Mouse (Mus musculus): Measurements from ENCODE around the gene Zbtb3. TPM values are rescaled to one million over a fixed set of nuclear protein-coding genes. Genes with fewer than 3 reads are reported as not detected.

Zbtb3 gene
- 7.2 and 7.9 TPM in 2 replicates for polyA plus RNA-seq (2014; fragmentation: Nextera tagmentation; extraction: Ambion mirVana)

- Histone ChIP-seq H3K9me3 (ENCODE audit: control insufficient read depth, low read length) (no peaks in the 10 kb centered on the region), H3K4me1 (ENCODE audit: control insufficient read depth, insufficient read depth, low read length) (peaks cover 16% of the 10 kb centered on the region), H3K27ac (replicated peaks; ENCODE audit: low read depth, low read length) (peak within 1 kb of the TSS; percentile 85), H3K9ac (replicated peaks; ENCODE audit: low read length) (peak within 1 kb of the TSS; percentile 52), H3K4me3 (replicated peaks; ENCODE audit: low read depth, low read length) (peak within 1 kb of the TSS; percentile 53), H3K36me3 (ENCODE audit: control insufficient read depth, insufficient read depth, low read length) (peaks cover 27% of the 10 kb centered on the region; the same call in 1 of the 2 replicates), H3K27me3 (ENCODE audit: control insufficient read depth, insufficient read depth, low read length) (no peaks in the 10 kb centered on the region), H3K4me2 (ENCODE audit: low read length) (peak within 1 kb of the TSS; percentile 71)
- WGBS, result under 1% methylated on average over 30 of the region's 30 CpGs
- DNase-seq (peak; percentile 97), ATAC-seq (ENCODE audit: low FRiP score, low TSS enrichment) (peak; percentile 98)
These were observed at the start of gene Zbtb3 for GRCm38 (mm10) chr19:8802130-8802821. Gene Zbtb3, plus strand, starts transcription at chr19:8802555.

- ATAC-seq (ENCODE audit: low FRiP score, low TSS enrichment) (no peak), DNase-seq (no peak)
- Histone ChIP-seq H3K9me3 (ENCODE audit: control insufficient read depth, low read length) (no peaks in the 10 kb centered on the region), H3K36me3 (ENCODE audit: control insufficient read depth, insufficient read depth, low read length) (peaks cover 47% of the 10 kb centered on the region), H3K4me1 (ENCODE audit: control insufficient read depth, insufficient read depth, low read length) (peaks cover 16% of the 10 kb centered on the region), H3K27me3 (ENCODE audit: control insufficient read depth, insufficient read depth, low read length) (no peaks in the 10 kb centered on the region), H3K27ac (replicated peaks; ENCODE audit: low read depth, low read length) (no peak overlapping the region), H3K9ac (replicated peaks; ENCODE audit: low read length) (no peak overlapping the region), H3K4me2 (ENCODE audit: low read length) (peak overlapping the region; percentile 84), H3K4me3 (replicated peaks; ENCODE audit: low read depth, low read length) (peak overlapping the region; percentile 96; the same call in 1 of the 2 replicates)
- WGBS, result 83% methylated on average over 3 of the region's 3 CpGs
These were observed 46.7 kb upstream of the Zbtb3 start for GRCm38 (mm10) chr19:8755652-8756051.

GRCm38 (mm10) chr19:8756635-8757387 lies 45.5 kb upstream of the Zbtb3 start, which contains the start of gene Nxf1:
Gene Nxf1, plus strand, starts transcription at chr19:8757073.
- no peaks in the 10 kb centered on the region for H3K9me3 ChIP-seq (ENCODE audit: control insufficient read depth, low read length)
- WGBS, result under 1% methylated on average over 75 of the region's 75 CpGs
- peaks cover 16% of the 10 kb centered on the region for H3K4me1 ChIP-seq (ENCODE audit: control insufficient read depth, insufficient read depth, low read length)

GRCm38 (mm10) chr19:8757471-8757998 lies 44.8 kb upstream of the Zbtb3 start:
- no peaks in the 10 kb centered on the region for H3K9me3 ChIP-seq (ENCODE audit: control insufficient read depth, low read length)
- H3K27me3 ChIP-seq (ENCODE audit: control insufficient read depth, insufficient read depth, low read length), result no peaks in the 10 kb centered on the region
- ATAC-seq (ENCODE audit: low FRiP score, low TSS enrichment) (no peak), DNase-seq (no peak)
- H3K27ac ChIP-seq (replicated peaks; ENCODE audit: low read depth, low read length), result peak overlapping the region; percentile 87
- 6% methylated on average over 14 of the region's 14 CpGs for WGBS
- H3K4me3 ChIP-seq (replicated peaks; ENCODE audit: low read depth, low read length), result peak overlapping the region; percentile 96
- H3K4me1 ChIP-seq (ENCODE audit: control insufficient read depth, insufficient read depth, low read length), result peaks cover 16% of the 10 kb centered on the region
- peak overlapping the region; percentile 84 for H3K4me2 ChIP-seq (ENCODE audit: low read length)
- peak overlapping the region; percentile 94 for H3K9ac ChIP-seq (replicated peaks; ENCODE audit: low read length)
- peaks cover 34% of the 10 kb centered on the region for H3K36me3 ChIP-seq (ENCODE audit: control insufficient read depth, insufficient read depth, low read length)

More at GRCm38 (mm10) chr19:8756635-8757387, 45.5 kb upstream of the Zbtb3 start, which contains the start of gene Nxf1:
- peak within 1 kb of the TSS; percentile 94 for H3K9ac ChIP-seq (replicated peaks; ENCODE audit: low read length)
- peak within 1 kb of the TSS; percentile 87 for H3K27ac ChIP-seq (replicated peaks; ENCODE audit: low read depth, low read length)
- peak; percentile 95 for ATAC-seq (ENCODE audit: low FRiP score, low TSS enrichment)
- peak within 1 kb of the TSS; percentile 96 for H3K4me3 ChIP-seq (replicated peaks; ENCODE audit: low read depth, low read length)
- peak within 1 kb of the TSS; percentile 84 for H3K4me2 ChIP-seq (ENCODE audit: low read length)
- H3K36me3 ChIP-seq (ENCODE audit: control insufficient read depth, insufficient read depth, low read length), result peaks cover 36% of the 10 kb centered on the region
- peak; percentile 98 for DNase-seq
- no peaks in the 10 kb centered on the region for H3K27me3 ChIP-seq (ENCODE audit: control insufficient read depth, insufficient read depth, low read length)

GRCm38 (mm10) chr19:8758899-8759298 lies 43.5 kb upstream of the Zbtb3 start:
- no peak overlapping the region for H3K9ac ChIP-seq (replicated peaks; ENCODE audit: low read length)
- no peak for DNase-seq
- H3K4me1 ChIP-seq (ENCODE audit: control insufficient read depth, insufficient read depth, low read length), result peaks cover 16% of the 10 kb centered on the region
- H3K4me2 ChIP-seq (ENCODE audit: low read length), result peak overlapping the region; percentile 84; the same call in 1 of the 2 replicates
- no peak overlapping the region for H3K27ac ChIP-seq (replicated peaks; ENCODE audit: low read depth, low read length)
- H3K4me3 ChIP-seq (replicated peaks; ENCODE audit: low read depth, low read length), result no peak overlapping the region
- no peaks in the 10 kb centered on the region for H3K27me3 ChIP-seq (ENCODE audit: control insufficient read depth, insufficient read depth, low read length)
- no peaks in the 10 kb centered on the region for H3K9me3 ChIP-seq (ENCODE audit: control insufficient read depth, low read length)
- H3K36me3 ChIP-seq (ENCODE audit: control insufficient read depth, insufficient read depth, low read length), result peaks cover 35% of the 10 kb centered on the region
- no peak for ATAC-seq (ENCODE audit: low FRiP score, low TSS enrichment)
- WGBS, result 94% methylated on average over 2 of the region's 2 CpGs

GRCm38 (mm10) chr19:8760757-8761156 lies 41.6 kb upstream of the Zbtb3 start:
- ATAC-seq (ENCODE audit: low FRiP score, low TSS enrichment) (no peak), DNase-seq (no peak)
- Histone ChIP-seq H3K4me2 (ENCODE audit: low read length) (no peak overlapping the region), H3K4me3 (replicated peaks; ENCODE audit: low read depth, low read length) (no peak overlapping the region), H3K9ac (replicated peaks; ENCODE audit: low read length) (no peak overlapping the region), H3K9me3 (ENCODE audit: control insufficient read depth, low read length) (peaks cover 7% of the 10 kb centered on the region; the same call in 1 of the 2 replicates), H3K4me1 (ENCODE audit: control insufficient read depth, insufficient read depth, low read length) (peaks cover 16% of the 10 kb centered on the region), H3K27ac (replicated peaks; ENCODE audit: low read depth, low read length) (no peak overlapping the region), H3K27me3 (ENCODE audit: control insufficient read depth, insufficient read depth, low read length) (no peaks in the 10 kb centered on the region), H3K36me3 (ENCODE audit: control insufficient read depth, insufficient read depth, low read length) (peaks cover 37% of the 10 kb centered on the region)
- WGBS, result 92% methylated on average over 2 of the region's 2 CpGs

GRCm38 (mm10) chr19:8763276-8763675 lies 39.1 kb upstream of the Zbtb3 start:
- ATAC-seq (ENCODE audit: low FRiP score, low TSS enrichment), result no peak
- WGBS, result 97% methylated on average over 4 of the region's 4 CpGs
- peaks cover 62% of the 10 kb centered on the region for H3K36me3 ChIP-seq (ENCODE audit: control insufficient read depth, insufficient read depth, low read length)

GRCm38 (mm10) chr19:8765562-8765961 lies 36.8 kb upstream of the Zbtb3 start:
- ATAC-seq (ENCODE audit: low FRiP score, low TSS enrichment), result no peak
- Histone ChIP-seq H3K27me3 (ENCODE audit: control insufficient read depth, insufficient read depth, low read length) (no peaks in the 10 kb centered on the region), H3K9ac (replicated peaks; ENCODE audit: low read length) (no peak overlapping the region), H3K4me2 (ENCODE audit: low read length) (no peak overlapping the region), H3K27ac (replicated peaks; ENCODE audit: low read depth, low read length) (no peak overlapping the region), H3K4me3 (replicated peaks; ENCODE audit: low read depth, low read length) (no peak overlapping the region), H3K36me3 (ENCODE audit: control insufficient read depth, insufficient read depth, low read length) (peaks cover 85% of the 10 kb centered on the region), H3K4me1 (ENCODE audit: control insufficient read depth, insufficient read depth, low read length) (0 out of 2 replicates have a peak, but pooled peaks cover 3% of the 10 kb centered on the region), H3K9me3 (ENCODE audit: control insufficient read depth, low read length) (peaks cover 7% of the 10 kb centered on the region; the same call in 1 of the 2 replicates)
- no peak for DNase-seq
- WGBS, result 98% methylated on average over 9 of the region's 9 CpGs

More at GRCm38 (mm10) chr19:8763276-8763675, 39.1 kb upstream of the Zbtb3 start:
- H3K9ac ChIP-seq (replicated peaks; ENCODE audit: low read length), result no peak overlapping the region
- DNase-seq, result no peak
- peaks cover 3% of the 10 kb centered on the region for H3K4me1 ChIP-seq (ENCODE audit: control insufficient read depth, insufficient read depth, low read length)
- peaks cover 7% of the 10 kb centered on the region; the same call in 1 of the 2 replicates for H3K9me3 ChIP-seq (ENCODE audit: control insufficient read depth, low read length)
- no peak overlapping the region for H3K4me2 ChIP-seq (ENCODE audit: low read length)
- H3K27ac ChIP-seq (replicated peaks; ENCODE audit: low read depth, low read length), result no peak overlapping the region
- H3K27me3 ChIP-seq (ENCODE audit: control insufficient read depth, insufficient read depth, low read length), result no peaks in the 10 kb centered on the region
- no peak overlapping the region for H3K4me3 ChIP-seq (replicated peaks; ENCODE audit: low read depth, low read length)

Data from midbrain, embryonic 14.5 days (tissue).